Mouse (Mus musculus) thymus, adult 2 months (tissue): Measurements from ENCODE around the gene Rnasek.

Experiments
- CTCF ChIP-seq: fragments of 200-500 bp; IDR thresholded peaks from 2 replicates; pipeline ENCODE4 v1.5.1; 2012; ENCODE audit warnings: mild to moderate bottlenecking, control low read depth, low read length, moderate library complexity, borderline replicate concordance; ENCODE audit not compliant: control insufficient read depth, poor library complexity, insufficient read depth; ENCODE audit errors: extremely low read depth
- POLR2A ChIP-seq: fragments of 200-500 bp; IDR thresholded peaks from 2 replicates; pipeline ENCODE4 v1.6.1; 2012; ENCODE audit warnings: mild to moderate bottlenecking, low read length, control low read depth, moderate library complexity; ENCODE audit not compliant: control insufficient read depth, poor library complexity, insufficient read depth; ENCODE audit errors: extremely low read depth

DNA sequence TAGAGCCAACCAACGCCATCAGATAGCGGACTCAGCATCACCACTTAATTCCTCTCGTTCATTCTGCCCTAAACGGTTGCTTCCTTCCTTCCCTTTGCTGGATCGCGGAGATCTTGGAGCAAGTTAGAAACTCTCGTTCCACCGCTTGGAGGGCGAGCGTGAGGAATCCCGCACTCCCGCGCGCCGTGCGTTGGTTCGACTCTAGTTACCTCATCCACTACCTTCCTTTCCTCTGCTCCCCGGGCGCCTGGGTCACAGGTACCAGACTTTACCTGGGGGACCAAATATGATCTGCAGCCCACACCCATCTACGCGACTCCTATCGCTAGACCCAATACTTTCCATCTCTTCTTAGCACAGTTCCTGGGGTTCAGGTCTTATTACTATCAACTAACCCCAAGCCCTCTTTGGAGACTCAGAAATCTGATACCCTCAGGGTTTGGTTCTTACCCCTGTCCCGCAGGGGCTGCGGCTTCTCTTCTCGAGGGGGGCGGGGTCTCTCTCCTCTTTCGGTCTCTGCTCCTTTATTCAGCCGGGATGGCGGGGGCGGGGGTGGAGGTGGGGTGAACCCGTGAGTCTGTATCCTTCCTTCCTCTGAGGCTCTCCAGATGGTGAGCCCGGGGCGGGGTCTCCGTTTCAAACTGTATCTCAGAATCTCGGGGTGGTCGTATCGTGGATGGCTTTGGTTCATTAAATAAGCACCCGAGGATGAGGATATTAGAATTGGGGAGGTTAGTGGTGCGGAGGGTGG is 10.2 kb downstream of the Rnasek start, which contains the start of gene Bcl6b:
- TF ChIP-seq CTCF (no peak), POLR2A (no peak)
